Mouse (Mus musculus) adrenal gland, postnatal 36 days (tissue): ENCODE data around the gene Gm44965. TPM values are rescaled to one million over a fixed set of nuclear protein-coding genes. Genes with fewer than 3 reads are reported as not detected.
A peak's percentile ranks its signal among the peaks of the same experiment; 100 is the strongest.

Source experiments
- DNase-seq, 2 experiments: peaks; one replicate each; pipeline ENCODE4 v3.0.0; 2021; ENCODE audit warnings: mixed read lengths in 1 of 2
- total RNA-seq, 2 experiments: library from RNA; stranded (reverse); gene quantifications; 2 replicates each; pipeline ENCODE4 v1.2.3; 2021

The Gm44965 gene
- total RNA-seq, 2 experiments from 2014 or later = not detected

DNA sequence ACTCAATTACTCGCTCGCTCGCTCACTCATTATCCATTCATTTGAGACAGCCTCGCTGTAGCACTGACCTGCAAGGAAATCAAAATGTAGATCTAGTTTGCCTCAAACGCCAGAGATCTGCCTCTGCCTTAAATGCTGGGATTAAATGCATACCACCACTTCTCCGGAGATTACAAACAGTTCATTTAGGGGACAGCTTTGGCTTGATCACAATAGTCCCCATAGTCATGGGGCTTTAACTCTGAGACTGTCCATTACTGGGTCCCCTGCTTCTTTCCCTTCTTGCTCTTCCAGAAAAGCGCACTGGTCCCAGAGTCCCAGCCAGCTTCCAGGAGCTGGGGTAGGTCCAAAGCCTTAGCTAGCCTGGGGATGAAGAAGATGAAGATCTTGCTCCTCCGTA is 32.7 kb downstream of the Gm44965 start, which contains the start of gene AI854703:
Gene AI854703, plus strand, starts transcription at position 301 of the 400 bp plus-strand sequence.
- no peak for DNase-seq

DNA sequence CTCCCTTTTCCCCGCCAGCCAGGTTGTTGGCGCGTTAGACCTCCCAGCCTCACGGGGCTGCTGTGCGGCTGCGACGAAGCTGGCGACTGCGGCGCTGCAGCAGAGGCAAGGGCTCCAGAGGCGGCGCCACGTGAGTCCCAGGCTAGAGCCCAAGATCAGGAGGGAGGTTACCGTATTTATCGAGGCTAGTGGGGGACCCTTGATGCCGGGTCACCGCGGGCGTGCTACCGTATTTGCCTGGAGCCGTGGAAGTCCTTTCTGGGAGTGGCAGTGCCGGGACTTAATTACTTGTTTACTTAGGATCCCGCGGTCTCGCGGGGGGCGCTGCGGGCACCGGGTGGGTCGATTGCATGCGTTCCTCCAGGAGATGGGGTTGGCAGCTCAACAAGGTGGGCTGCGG is 33.2 kb downstream of the Gm44965 start:
- peak; percentile 68 to 79 for DNase-seq

DNA sequence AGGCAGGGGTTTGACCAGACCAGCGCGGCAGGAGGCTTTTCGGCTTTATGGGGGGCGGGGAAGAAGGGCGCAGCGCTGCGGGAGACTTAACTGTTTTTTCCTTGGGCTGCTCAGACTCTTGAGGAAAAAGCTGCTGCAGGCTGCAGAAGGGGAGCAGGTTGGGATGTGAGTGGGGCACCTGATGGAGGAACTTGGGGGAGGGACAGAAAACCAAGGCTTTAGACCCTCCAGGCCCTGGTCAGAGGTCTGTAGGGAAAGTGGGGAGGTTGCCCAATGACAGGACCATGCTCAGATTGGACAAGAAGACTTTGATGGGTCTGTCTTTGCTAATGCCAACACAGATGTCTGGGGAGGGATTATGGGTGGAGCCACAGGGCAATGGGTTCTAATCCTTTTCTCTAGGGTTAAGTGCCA is 33.8 kb downstream of the Gm44965 start:
- peak in 1 of 2 experiments; percentile 28 for DNase-seq

DNA sequence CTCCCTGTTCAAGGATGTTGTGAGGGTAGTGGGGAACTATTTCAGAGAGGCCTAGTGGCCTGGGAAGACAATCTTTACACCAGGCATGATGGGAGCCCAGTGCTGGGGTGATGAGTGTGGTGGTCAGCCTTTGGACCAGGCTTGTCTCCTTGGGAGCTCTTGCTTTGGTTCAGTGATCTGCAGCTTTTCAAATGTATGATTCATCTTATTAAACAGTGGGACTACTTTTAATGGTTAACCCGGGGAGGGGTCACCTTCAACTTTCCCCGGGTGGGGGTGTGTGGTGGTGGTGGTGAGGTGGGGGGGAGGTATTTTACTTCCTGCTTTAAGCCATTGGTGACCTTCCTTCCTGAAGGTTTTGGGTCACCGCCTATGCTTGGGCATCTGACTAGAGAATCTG is 34.6 kb downstream of the Gm44965 start:
- no peak for DNase-seq

DNA sequence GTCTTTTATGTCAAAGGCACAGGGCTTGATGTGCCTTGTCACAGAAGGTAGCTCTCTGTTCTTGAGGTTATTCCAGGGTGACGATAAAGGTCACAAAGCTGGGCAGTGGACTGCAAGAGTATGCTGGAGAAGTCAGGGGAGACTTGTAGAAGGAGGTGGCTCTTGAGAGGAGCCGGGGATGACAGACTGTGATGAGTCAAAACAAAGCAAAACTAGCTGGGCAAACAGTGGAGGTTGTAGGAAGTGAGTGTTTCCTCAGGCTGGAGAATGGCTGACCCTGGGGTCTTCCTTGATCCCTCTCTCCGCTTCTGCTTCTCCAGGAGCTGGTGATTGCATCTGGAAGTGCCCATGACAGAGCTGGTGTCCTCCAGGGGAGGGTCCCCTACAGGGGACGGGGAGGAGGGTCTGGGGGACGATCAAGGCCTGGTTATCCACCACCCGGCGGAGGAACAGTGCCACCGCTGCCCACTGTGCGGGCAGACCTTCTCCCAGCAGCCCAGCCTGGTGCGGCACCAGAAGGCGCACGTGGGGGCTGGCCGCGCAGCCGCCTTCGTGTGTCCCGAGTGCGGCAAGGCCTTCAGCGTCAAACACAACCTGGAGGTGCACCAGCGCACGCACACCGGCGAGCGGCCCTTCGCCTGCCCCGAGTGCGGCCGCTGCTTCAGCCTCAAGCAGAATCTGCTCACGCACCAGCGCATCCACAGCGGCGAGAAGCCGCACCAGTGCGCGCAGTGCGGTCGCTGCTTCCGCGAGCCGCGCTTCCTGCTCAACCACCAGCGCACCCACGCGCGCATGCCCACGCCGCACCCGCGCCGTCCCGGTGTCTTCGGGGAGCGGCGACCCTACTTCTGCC is 35.3 kb downstream of the Gm44965 start:
- peak; percentile 21 to 34 for DNase-seq

DNA sequence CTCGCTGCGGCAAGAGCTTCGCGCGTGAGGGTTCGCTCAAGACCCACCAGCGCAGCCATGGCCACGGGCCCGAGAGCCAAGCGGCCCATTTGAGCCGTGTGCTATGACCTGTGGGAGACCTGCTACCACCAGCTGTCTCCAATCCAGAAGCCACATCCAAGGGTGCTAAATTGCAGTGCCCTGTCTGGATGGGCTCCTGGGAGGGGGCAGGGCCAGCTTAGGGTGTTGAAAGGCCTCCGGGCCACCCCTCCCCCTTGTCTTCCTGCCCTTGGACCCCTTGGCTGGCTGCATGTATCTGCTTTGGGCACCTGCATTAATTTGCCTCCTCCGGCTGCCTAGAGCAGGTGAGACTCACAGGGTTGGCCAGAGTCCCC is 35.9 kb downstream of the Gm44965 start:
- no peak for DNase-seq

DNA sequence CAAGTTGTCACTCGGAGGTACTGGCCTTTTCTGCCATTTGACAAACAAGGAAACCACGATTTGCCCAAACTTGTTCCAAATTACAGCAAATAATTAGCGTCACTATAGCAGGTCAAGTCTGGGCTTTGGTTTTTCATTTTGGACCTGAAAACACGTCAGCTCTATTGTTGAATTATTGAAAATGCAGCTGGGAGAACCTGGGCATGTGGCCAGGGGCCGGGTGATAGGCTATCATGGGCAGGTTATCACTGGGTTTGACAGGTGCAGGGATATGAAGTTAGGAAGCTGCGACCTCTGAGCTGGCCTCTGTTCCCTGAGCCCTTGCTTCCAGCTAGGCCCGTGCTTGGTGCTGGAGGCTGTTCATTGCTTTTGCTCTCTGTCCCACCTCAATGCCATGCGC is 37.1 kb downstream of the Gm44965 start:
- no peak for DNase-seq

DNA sequence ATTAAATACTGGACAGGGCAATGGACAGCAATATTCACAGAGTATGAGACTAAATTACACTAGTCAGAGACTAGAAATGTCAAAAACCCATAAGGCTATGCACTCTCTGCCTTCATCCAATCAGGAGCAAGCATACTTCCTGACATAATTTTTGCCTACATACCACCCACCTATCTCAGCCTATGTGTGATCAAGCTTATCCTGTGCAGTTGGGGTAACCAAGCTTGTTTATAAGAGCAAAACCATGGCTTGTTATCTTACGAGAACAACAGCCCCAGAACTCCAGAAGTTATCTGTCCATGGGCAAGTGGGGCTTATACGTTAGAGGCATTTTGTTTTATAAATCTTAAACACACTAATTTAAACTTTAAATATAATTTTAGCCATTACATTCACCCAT is 41.4 kb downstream of the Gm44965 start:
- no peak for DNase-seq

DNA sequence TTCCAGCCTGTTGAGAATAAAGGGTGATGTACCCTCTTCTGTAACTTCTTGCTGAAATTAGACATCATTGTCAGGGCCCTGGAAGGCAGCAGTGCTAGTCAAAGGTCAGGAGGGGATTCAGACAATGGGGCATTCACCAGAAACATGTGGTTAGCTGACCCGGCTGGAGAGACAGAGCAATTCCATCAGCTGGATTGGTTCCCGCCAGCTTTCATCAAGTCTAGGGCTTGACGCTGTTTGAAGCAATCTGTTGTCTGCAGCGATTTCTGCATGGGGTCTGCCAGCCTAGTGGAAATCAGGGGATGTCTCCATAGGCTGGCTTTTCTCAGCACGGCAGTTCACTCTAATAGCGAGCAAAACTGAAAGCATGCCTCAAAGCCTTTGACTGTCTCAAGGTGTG is 42.8 kb downstream of the Gm44965 start:
- no peak for DNase-seq

DNA sequence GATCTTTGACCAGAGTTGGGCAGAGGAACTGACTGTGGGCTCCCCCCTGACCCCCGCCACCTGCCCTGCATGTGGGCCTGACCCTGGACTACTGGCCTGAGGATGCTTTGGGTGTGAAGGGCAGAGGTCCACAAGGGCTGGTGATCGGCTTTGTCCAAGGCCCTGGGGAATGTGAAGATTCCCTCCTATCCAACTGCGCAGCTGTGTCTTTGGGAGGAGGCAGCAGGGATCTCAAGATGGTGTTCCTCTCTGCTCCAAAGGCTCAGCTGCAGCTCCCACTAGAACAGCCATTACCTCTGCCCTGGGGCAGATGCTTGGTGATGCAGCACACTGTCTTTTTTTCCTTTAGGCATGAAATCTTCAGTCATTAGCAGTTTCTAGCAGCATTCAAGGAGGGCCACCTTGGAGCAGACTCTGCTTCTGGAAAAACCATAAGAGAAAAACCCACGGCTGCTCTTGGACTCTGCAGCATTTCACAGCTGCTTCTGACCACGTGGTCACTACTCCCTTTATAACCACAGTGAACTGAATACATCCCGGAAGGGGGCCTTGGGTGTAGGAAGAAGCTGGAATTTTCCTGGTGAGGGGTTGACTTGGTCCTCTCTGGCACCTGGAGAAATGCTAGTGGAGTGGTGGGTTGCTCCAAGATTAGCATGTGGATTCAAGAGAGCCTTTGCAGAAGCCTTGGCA is 44.2 kb downstream of the Gm44965 start:
- no peak for DNase-seq

DNA sequence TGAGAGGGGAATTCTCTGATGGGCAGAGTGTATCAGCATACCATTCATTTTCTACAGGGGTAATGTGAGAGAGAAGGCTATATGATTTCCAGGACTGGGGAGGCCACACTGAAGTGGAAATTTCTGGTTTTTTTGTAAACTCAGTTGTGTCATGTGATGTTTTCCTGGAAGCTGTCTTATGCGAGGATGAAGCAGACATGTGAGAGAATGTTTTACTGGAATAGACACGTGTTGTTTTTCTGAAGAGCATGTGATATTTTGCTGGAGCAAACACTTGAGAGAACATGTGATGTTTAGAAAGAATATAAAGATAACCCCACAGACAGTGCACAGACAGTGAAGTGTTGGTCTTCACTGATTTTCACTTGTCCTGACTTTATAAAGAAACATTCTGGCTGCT is 44.8 kb downstream of the Gm44965 start:
- no peak for DNase-seq

DNA sequence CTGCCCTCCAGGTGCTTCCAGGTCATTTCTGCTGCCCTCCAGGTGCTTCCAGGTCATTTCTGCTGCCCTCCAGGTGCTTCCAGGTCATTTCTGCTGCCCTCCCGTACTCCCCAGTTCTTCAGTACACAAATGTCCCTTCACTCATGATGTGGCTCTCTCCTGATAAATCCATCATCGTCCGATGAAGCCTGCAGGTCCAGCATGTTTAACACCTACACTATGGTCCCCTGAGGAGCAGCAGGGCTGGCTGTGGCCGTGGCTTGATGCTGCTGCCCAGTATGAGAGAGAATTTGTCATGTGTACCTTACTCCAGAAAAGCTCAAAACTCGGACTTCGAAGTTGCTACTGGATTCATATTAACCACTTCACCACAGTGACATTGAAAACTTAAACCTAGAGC is 47.6 kb downstream of the Gm44965 start:
- DNase-seq = no peak

DNA sequence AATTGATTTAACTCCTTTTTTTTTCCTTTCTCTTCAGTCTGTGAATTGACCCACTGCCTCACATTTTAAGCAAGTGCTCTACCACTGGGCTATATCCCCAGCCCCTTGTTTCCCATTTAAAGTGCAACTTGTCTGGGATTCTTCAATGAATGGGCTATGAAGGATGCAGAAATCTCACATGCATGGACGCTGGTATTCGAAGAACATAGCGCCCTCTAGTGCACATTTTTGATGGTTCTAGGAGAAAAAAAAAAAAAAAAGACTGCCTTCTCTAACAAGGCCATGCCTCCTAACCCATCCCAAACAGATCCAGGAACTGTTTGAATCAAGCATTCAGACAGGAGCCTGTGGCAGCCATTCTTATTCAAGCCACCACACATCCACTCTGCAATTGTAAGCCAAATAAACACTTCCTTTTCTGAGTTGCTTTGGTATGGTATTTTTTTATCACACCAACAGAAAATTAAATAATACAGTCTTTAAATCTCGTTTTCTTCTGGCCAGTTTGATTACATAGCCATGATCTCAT is 49.1 kb downstream of the Gm44965 start:
- peak in 1 of 2 experiments; percentile 44 for DNase-seq

DNA sequence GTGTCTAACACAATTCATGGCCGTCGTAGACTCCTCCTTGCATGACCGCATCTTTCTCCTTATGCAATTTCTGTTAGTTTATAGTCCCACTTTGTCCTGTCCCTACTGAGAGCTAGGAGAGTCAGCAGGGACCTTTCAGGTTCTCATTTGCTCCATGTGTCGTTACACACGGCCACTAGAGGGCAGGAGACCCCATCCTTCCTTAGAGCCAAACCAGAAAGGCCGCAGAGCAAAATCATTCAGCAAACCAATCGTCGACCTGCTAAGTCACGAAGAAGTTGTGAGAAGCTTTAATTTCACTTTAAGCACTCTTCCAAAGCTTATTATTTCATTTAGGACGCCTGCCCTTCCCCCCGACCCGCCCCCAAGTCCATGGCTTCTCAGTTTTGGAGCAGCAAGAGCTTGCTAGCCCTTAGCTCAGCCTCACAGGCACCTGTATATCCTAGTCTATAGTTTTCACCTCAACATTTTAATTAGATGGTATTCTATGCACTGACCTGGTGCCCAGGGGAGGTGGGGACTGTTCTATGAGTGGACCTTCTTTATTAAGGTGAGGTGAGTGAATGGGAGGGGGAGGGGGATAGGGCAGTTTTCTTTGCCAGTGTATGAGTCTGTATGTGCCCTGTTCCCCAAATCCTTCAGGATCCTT is 52.0 kb downstream of the Gm44965 start:
- peak; percentile 73 to 80 for DNase-seq

DNA sequence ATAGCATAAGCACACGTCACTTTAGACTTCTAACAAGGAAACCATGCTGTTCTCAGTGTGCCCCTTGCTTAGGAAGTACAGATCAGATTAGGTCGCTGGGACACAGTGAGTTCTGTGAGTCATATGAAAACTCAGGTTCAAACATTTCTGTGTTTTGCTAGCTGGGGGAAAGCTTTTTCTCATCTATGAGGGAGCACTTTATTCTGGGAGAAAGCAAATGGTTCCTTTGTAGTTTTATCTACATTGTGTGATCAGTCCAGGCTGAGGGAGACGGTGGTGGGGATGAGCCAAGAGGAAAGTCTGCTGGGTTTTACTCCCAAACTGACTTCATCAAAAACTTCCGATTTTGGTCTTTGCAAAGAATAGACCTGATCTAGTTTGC is 52.6 kb downstream of the Gm44965 start:
- no peak for DNase-seq

DNA sequence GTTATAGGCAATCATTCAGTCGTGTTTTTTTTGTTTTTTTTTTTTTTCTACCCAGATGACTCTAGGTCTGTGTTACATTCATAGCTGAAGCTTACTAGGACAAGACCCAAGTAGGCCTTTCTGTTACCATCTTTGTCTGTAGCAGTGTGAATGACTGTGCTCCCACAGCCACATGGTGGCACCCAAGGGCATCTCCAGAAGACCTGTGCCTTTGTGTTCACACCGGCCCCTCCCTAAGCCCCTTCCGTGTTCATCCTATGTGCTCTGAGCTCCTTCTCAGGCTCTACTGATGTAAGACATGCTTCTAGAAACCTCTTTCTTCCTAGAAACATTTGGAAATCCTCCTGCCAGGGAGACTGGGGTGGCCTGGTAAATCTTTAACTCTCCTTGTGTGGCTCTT is 53.3 kb downstream of the Gm44965 start, which contains the start of gene Gimap8:
Gene Gimap8, plus strand, starts transcription at position 240 of the 400 bp plus-strand sequence.
- peak; percentile 44 to 76 for DNase-seq

DNA sequence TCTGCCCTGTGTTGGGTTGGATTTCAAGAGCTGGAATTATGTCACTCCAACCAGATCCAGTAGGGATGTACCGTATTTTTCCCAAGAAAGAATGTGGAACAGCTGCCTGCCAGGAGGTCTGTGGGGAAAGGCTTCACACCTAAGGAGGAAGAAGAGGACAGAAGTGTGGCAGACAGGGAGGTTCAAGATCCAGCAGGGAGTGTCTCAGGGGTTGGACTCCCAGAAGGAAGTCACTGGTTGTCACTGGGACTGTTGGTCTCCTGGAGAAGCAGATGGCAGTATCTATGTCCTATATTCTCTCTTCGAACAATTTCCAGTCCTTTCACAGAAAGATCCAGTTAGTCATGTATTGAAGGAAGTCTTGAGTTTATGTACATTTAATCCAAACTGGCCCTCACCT is 53.9 kb downstream of the Gm44965 start:
- no peak for DNase-seq

DNA sequence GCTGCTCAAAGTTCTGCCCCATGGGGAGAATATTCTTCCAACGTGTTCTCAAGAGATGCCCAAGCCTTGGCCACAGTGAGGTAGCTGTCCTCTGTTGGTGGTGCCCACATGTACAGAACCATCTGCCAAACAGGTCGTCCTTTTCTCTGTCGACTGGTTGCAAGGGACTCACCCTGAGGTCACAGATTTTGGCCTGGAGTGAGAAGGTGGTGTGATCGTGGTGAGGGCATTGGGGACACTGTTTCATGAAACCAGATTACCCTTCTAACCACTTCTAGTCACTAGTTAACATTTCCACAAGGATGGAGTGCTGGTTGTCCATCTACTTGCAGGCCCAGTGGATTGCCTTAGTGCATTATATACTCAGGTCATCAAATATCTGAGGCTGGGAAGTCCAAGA is 55.0 kb downstream of the Gm44965 start:
- no peak for DNase-seq

DNA sequence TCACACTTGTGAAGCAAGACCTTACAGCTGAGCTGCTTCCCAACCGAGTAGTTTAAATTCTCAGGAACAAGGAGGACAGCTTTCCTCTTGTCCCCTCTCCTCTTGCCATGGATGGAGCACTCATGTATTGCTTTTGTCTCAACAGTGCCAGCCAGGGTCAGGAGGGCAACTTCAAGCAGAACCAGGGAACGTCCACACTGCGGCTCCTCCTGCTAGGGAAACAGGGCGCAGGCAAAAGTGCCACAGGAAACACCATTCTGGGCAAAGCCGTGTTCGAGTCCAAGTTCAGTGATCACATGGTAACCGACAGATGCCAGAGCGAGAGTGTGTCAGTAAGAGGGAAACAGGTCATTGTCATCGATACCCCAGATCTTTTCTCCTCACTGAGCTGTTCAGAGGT is 56.3 kb downstream of the Gm44965 start:
- DNase-seq = no peak

DNA sequence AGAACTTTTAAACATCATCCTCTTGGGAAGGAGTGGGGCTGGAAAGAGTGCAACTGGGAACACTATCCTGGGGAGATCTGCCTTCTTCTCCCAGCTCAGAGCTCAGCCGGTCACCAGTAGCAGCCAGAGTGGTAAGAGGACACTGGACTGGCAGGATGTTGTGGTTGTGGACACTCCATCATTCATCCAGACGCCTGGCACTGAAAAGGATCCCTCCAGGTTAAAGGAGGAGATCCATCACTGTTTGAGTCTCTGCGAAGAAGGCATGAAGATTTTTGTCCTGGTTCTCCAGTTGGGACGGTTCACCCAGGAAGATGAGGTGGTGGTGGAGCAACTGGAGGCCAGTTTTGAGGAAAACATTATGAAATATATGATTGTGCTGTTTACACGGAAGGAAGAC is 65.0 kb downstream of the Gm44965 start:
- DNase-seq = no peak

DNA sequence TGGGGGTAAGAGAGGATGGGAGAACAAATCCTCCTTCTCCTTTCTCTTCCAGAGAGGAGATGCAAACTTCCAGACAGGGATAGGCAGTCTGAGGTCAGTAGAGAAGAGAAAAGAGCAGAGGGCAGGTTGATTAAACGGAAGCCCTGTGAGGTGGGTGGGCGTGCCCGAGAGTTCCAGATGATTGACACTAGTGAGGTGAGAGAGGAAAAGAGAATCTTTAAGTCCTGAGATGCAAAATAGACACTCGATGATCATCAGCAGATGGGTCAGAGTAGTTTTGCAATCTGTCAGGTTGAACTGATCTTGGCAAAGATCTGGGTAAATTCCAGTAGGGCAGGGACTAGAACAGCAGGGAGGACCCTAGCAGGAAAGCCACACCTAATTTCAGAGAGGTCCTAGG is 71.0 kb downstream of the Gm44965 start:
- DNase-seq = no peak

DNA sequence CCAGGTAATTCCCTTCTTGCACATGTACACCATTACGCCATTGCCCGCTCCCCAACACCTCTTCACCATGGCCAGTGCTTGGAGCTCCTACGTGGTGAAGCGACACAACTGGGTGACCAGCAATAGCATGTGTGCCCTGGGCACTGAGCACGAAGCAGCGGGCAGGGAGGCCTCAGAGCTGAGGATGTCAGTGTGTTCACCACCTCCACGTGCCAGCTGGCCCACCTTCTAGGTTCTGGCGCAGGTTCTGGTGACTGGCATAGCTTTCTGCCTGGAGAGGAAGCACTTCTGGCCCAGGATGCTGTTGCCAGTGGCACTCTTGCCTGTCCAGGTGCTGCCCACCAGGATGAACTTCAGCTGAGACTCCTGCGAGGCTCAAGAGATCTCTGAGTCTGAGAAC is 71.7 kb downstream of the Gm44965 start:
- DNase-seq = no peak

DNA sequence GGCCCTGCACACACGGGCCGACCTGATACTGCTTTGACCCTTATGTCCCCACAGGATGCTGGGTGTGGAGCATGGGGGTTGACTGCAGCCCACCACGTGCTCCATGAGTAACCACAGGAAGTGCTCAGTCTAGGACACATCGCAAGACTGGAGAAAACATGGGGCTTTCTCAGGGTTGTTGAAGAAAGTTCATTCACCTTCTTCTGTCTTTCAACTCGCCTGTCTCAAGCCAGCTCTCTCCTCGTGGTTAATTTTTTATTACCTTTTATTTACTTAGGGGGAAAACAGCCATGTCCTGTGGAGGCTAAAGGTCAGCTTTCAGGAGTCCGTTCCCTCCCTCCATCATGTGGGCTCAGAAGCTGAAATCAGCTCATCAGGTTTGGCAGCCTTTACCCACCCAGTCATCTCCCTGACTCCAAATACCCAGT is 72.4 kb downstream of the Gm44965 start:
- no peak for DNase-seq
